Mouse (Mus musculus): ENCODE data around the gene Elovl5. TPM values are rescaled to one million over a fixed set of nuclear protein-coding genes. Genes with fewer than 3 reads are reported as not detected.

Elovl5 gene
- polyA plus RNA-seq, 1 experiment, result 115 TPM

DNA sequence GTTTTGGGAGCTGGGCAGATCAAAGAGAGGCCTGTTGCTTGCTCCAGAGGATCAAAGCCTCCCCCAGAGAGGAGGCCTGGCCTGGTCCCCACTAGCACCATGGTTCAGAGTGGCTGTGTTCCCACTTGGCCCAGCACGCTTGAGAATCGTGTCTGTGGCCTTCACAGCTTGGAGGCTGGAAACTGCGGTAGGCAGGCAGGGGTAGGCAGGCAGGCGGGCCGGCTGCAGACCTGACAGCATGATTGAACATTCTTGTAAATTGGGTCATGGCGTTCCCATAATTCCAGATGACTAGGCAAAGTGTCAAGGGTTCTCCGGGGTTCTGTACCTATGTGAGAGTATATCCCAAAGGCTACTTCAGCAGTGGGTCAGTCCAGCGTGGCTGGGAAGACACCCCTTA, 35.9 kb downstream of the Elovl5 start:
- TF ChIP-seq EP300 (IDR thresholded peaks at IDR 0.05; ENCODE audit: insufficient read depth, low read depth, low read length) (no peak), CTCF (IDR thresholded peaks at IDR 0.05; ENCODE audit: low read depth, low read length) (no peak), POLR2A (IDR thresholded peaks at IDR 0.05; ENCODE audit: insufficient read depth, low read length) (no peak)
- Histone ChIP-seq H3K27ac (ENCODE audit: insufficient read depth, low read length) (no peak overlapping the region), H3K9ac (ENCODE audit: low read depth, poor library complexity, severe bottlenecking) (no peak overlapping the region), H3K4me3 (ENCODE audit: low read depth, low read length) (no peak overlapping the region), H3K27me3 (ENCODE audit: control insufficient read depth, insufficient read depth, low read length, poor library complexity, severe bottlenecking) (no peaks in the 10 kb centered on the region), H3K4me1 (ENCODE audit: control insufficient read depth, insufficient read depth, low read length) (no peaks in the 10 kb centered on the region), H3K36me3 (ENCODE audit: control insufficient read depth, insufficient read depth, low read length, poor library complexity, severe bottlenecking) (no peaks in the 10 kb centered on the region), H3K9me3 (replicated peaks; ENCODE audit: control insufficient read depth, insufficient read depth, low read length, poor library complexity, severe bottlenecking) (no peaks in the 10 kb centered on the region)

DNA sequence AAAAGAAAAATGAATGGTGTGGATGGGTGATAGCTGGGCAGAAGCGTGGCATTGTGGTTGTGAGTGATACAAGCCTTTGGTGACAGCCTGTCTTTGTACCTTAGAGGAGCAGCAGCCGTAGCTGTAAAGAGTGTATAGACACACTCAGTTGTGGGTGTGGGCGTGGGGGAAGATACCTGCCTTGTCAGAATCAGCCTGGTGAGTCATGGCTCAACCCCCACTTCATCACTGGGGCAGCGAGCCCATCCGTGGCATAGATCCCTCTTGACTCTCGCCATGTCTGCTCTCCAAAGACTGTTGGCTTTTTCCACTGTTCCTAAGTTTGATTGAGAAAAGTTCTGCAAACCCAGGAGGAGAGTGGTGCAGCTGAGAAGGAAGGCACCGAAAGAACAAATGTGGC, 37.3 kb downstream of the Elovl5 start:
- Histone ChIP-seq H3K4me1 (ENCODE audit: control insufficient read depth, insufficient read depth, low read length) (no peaks in the 10 kb centered on the region), H3K27ac (ENCODE audit: insufficient read depth, low read length) (peak overlapping the region; percentile 83), H3K27me3 (ENCODE audit: control insufficient read depth, insufficient read depth, low read length, poor library complexity, severe bottlenecking) (no peaks in the 10 kb centered on the region), H3K9ac (ENCODE audit: low read depth, poor library complexity, severe bottlenecking) (no peak overlapping the region), H3K4me3 (ENCODE audit: low read depth, low read length) (no peak overlapping the region), H3K9me3 (replicated peaks; ENCODE audit: control insufficient read depth, insufficient read depth, low read length, poor library complexity, severe bottlenecking) (no peaks in the 10 kb centered on the region), H3K36me3 (ENCODE audit: control insufficient read depth, insufficient read depth, low read length, poor library complexity, severe bottlenecking) (no peaks in the 10 kb centered on the region)
- TF ChIP-seq EP300 (IDR thresholded peaks at IDR 0.05; ENCODE audit: insufficient read depth, low read depth, low read length) (no peak), POLR2A (IDR thresholded peaks at IDR 0.05; ENCODE audit: insufficient read depth, low read length) (no peak), CTCF (IDR thresholded peaks at IDR 0.05; ENCODE audit: low read depth, low read length) (no peak)

- no peak overlapping the region for H3K4me3 ChIP-seq (ENCODE audit: low read depth, low read length)
- H3K27ac ChIP-seq (ENCODE audit: insufficient read depth, low read length), result peak overlapping the region; percentile 83
- no peaks in the 10 kb centered on the region for H3K9me3 ChIP-seq (replicated peaks; ENCODE audit: control insufficient read depth, insufficient read depth, low read length, poor library complexity, severe bottlenecking)
- no peaks in the 10 kb centered on the region for H3K36me3 ChIP-seq (ENCODE audit: control insufficient read depth, insufficient read depth, low read length, poor library complexity, severe bottlenecking)
- no peak overlapping the region for H3K9ac ChIP-seq (ENCODE audit: low read depth, poor library complexity, severe bottlenecking)
- no peaks in the 10 kb centered on the region for H3K27me3 ChIP-seq (ENCODE audit: control insufficient read depth, insufficient read depth, low read length, poor library complexity, severe bottlenecking)
- no peaks in the 10 kb centered on the region for H3K4me1 ChIP-seq (ENCODE audit: control insufficient read depth, insufficient read depth, low read length)
- TF ChIP-seq POLR2A (IDR thresholded peaks at IDR 0.05; ENCODE audit: insufficient read depth, low read length), result no peak
- no peak for TF ChIP-seq CTCF (IDR thresholded peaks at IDR 0.05; ENCODE audit: low read depth, low read length)
- no peak for TF ChIP-seq EP300 (IDR thresholded peaks at IDR 0.05; ENCODE audit: insufficient read depth, low read depth, low read length)
Measured at GRCm38 (mm10) chr9:77954981-77955380, 37.8 kb downstream of the Elovl5 start.

DNA sequence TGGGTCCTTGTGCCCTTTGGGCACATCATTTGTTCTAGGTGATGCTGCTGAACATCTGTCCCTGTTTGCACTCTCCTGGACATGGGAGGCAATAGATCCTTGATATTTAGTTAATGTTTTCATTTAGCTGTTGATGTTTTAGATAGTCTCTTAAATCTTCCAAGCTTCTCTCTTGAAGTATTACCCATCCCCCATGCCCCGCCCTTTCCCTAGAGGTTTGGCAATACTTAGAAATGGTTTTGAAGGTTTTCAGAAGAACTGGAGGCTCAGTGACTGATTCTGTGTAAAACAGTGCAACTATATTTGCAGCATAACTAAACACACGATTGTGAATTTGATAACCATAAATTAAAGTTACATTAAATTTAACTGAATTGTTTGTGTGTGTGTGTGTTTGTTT, 38.3 kb downstream of the Elovl5 start:
- Histone ChIP-seq H3K4me3 (ENCODE audit: low read depth, low read length) (no peak overlapping the region), H3K27me3 (ENCODE audit: control insufficient read depth, insufficient read depth, low read length, poor library complexity, severe bottlenecking) (no peaks in the 10 kb centered on the region), H3K36me3 (ENCODE audit: control insufficient read depth, insufficient read depth, low read length, poor library complexity, severe bottlenecking) (no peaks in the 10 kb centered on the region), H3K27ac (ENCODE audit: insufficient read depth, low read length) (peak overlapping the region; percentile 83), H3K4me1 (ENCODE audit: control insufficient read depth, insufficient read depth, low read length) (no peaks in the 10 kb centered on the region), H3K9me3 (replicated peaks; ENCODE audit: control insufficient read depth, insufficient read depth, low read length, poor library complexity, severe bottlenecking) (no peaks in the 10 kb centered on the region), H3K9ac (ENCODE audit: low read depth, poor library complexity, severe bottlenecking) (no peak overlapping the region)
- TF ChIP-seq EP300 (IDR thresholded peaks at IDR 0.05; ENCODE audit: insufficient read depth, low read depth, low read length) (no peak), POLR2A (IDR thresholded peaks at IDR 0.05; ENCODE audit: insufficient read depth, low read length) (no peak), CTCF (IDR thresholded peaks at IDR 0.05; ENCODE audit: low read depth, low read length) (no peak)

- H3K36me3 ChIP-seq (ENCODE audit: control insufficient read depth, insufficient read depth, low read length, poor library complexity, severe bottlenecking), result peaks cover 3% of the 10 kb centered on the region
- H3K27ac ChIP-seq (ENCODE audit: insufficient read depth, low read length), result no peak overlapping the region
- no peaks in the 10 kb centered on the region for H3K9me3 ChIP-seq (replicated peaks; ENCODE audit: control insufficient read depth, insufficient read depth, low read length, poor library complexity, severe bottlenecking)
- H3K4me3 ChIP-seq (ENCODE audit: low read depth, low read length), result no peak overlapping the region
- TF ChIP-seq POLR2A (IDR thresholded peaks at IDR 0.05; ENCODE audit: insufficient read depth, low read length) (no peak), CTCF (IDR thresholded peaks at IDR 0.05; ENCODE audit: low read depth, low read length) (no peak), EP300 (IDR thresholded peaks at IDR 0.05; ENCODE audit: insufficient read depth, low read depth, low read length) (no peak)
- H3K9ac ChIP-seq (ENCODE audit: low read depth, poor library complexity, severe bottlenecking), result no peak overlapping the region
- H3K27me3 ChIP-seq (ENCODE audit: control insufficient read depth, insufficient read depth, low read length, poor library complexity, severe bottlenecking), result no peaks in the 10 kb centered on the region
- no peaks in the 10 kb centered on the region for H3K4me1 ChIP-seq (ENCODE audit: control insufficient read depth, insufficient read depth, low read length)
Measured at GRCm38 (mm10) chr9:77955964-77956363, 38.8 kb downstream of the Elovl5 start.

DNA sequence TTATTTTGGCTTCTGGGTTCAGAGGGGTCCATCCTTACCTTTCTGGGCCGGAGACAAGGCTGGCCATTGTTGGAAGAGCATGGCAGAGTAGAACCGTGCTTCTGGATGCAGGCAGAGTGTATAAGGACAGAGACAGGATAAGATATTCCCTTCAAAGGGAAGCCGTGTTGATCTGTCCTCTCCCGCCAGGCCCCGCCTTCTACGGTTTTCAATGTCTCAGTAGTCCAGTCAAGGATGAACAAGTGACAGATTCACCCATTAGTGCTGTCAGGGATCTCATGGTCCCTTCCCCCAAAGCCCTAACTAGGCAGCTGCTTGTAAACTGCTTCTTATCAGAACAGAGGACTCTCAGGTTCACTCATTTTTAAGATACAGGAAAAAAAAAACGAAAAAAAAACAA, 41.2 kb downstream of the Elovl5 start:
- no peak overlapping the region for H3K9ac ChIP-seq (ENCODE audit: low read depth, poor library complexity, severe bottlenecking)
- no peak overlapping the region for H3K4me3 ChIP-seq (ENCODE audit: low read depth, low read length)
- H3K36me3 ChIP-seq (ENCODE audit: control insufficient read depth, insufficient read depth, low read length, poor library complexity, severe bottlenecking), result peaks cover 11% of the 10 kb centered on the region
- H3K27ac ChIP-seq (ENCODE audit: insufficient read depth, low read length), result no peak overlapping the region
- no peak for TF ChIP-seq EP300 (IDR thresholded peaks at IDR 0.05; ENCODE audit: insufficient read depth, low read depth, low read length)
- TF ChIP-seq CTCF (IDR thresholded peaks at IDR 0.05; ENCODE audit: low read depth, low read length), result no peak
- TF ChIP-seq POLR2A (IDR thresholded peaks at IDR 0.05; ENCODE audit: insufficient read depth, low read length), result no peak
- H3K4me1 ChIP-seq (ENCODE audit: control insufficient read depth, insufficient read depth, low read length), result no peaks in the 10 kb centered on the region
- H3K9me3 ChIP-seq (replicated peaks; ENCODE audit: control insufficient read depth, insufficient read depth, low read length, poor library complexity, severe bottlenecking), result no peaks in the 10 kb centered on the region
- no peaks in the 10 kb centered on the region for H3K27me3 ChIP-seq (ENCODE audit: control insufficient read depth, insufficient read depth, low read length, poor library complexity, severe bottlenecking)

Measured in ES-Bruce4 (cell line).